Mouse (Mus musculus): ENCODE data around the gene Gprc6a.

- TF ChIP-seq CTCF (IDR thresholded peaks at IDR 0.05; ENCODE audit: control insufficient read depth, insufficient read depth, low read length) (no peak), POLR2A (IDR thresholded peaks at IDR 0.05; ENCODE audit: borderline replicate concordance, control insufficient read depth, low read depth, low read length) (no peak)
Measured at GRCm38 (mm10) chr10:51571225-51571996, 59.9 kb downstream of the Gprc6a start.
